Mouse (Mus musculus) liver, embryonic 14.5 days (tissue): Measurements from ENCODE around the gene Ston1. TPM values are rescaled to one million over a fixed set of nuclear protein-coding genes. Genes with fewer than 3 reads are reported as not detected.

Experiments
- ATAC-seq: fragments of 200-750 bp; cut with Nextera tagmentation; 2 replicates; pipeline ENCODE4 v1.8.0; 2017; ENCODE audit warnings: moderate number of reproducible peaks, mild to moderate bottlenecking, moderate library complexity; ENCODE audit not compliant: insufficient read depth
- DNase-seq, 3 experiments: peaks; one replicate each; pipeline ENCODE4 v3.0.0-alpha.2; 2012 to 2013; ENCODE audit warnings: low read depth in 3 of 3, low spot score in 3 of 3
- H3K27ac ChIP-seq: fragments of 300-500 bp; sonication (generic); 2 replicates; pipeline ENCODE4 v1.5.1; 2014; ENCODE audit warnings: moderate library complexity, mild to moderate bottlenecking, control low read depth, inconsistent platforms
- H3K27me3 ChIP-seq: fragments of 300-500 bp; sonication (generic); 2 replicates; pipeline ENCODE4 v1.6.1; 2014; ENCODE audit warnings: mild to moderate bottlenecking, low read length, moderate library complexity; ENCODE audit not compliant: control insufficient read depth, insufficient read depth
- H3K36me3 ChIP-seq: fragments of 300-500 bp; sonication (generic); replicated peaks from 2 replicates; pipeline ENCODE4 v1.6.1; 2014; ENCODE audit warnings: low read depth; ENCODE audit not compliant: control insufficient read depth, insufficient read depth
- H3K4me1 ChIP-seq, 2 experiments: fragments of 200-500 bp in 1 of 2; fragments of 300-500 bp in 1 of 2; sonication (generic) in 1 of 2; replicated peaks; 2 replicates each; pipeline ENCODE4 v1.6.1; 2012 to 2014; ENCODE audit warnings: antibody characterized with exemption in 1 of 2, inconsistent platforms in 1 of 2, low read length in 1 of 2; ENCODE audit not compliant: control insufficient read depth in 2 of 2, insufficient read depth in 2 of 2
- H3K4me2 ChIP-seq: fragments of 300-500 bp; sonication (generic); 2 replicates; pipeline ENCODE4 v1.6.1; 2014; ENCODE audit warnings: low read depth, mild to moderate bottlenecking, control low read depth, moderate library complexity
- H3K4me3 ChIP-seq, 2 experiments: fragments of 200-500 bp in 1 of 2; fragments of 300-500 bp in 1 of 2; sonication (generic) in 1 of 2; 2 replicates each; pipeline ENCODE4 v1.5.1; 2012 to 2014; ENCODE audit warnings: low read depth in 2 of 2, low read length in 2 of 2, mild to moderate bottlenecking in 2 of 2, control low read depth in 1 of 2, inconsistent platforms in 1 of 2, moderate library complexity in 1 of 2; ENCODE audit not compliant: insufficient read depth in 1 of 2
- H3K9ac ChIP-seq: fragments of 300-500 bp; sonication (generic); replicated peaks from 2 replicates; pipeline ENCODE4 v1.6.1; 2014; ENCODE audit warnings: mild to moderate bottlenecking, control low read depth, moderate library complexity
- H3K9me3 ChIP-seq: fragments of 300-500 bp; sonication (generic); 2 replicates; pipeline ENCODE4 v1.6.1; 2016; ENCODE audit warnings: low read length, mixed read lengths; ENCODE audit not compliant: control insufficient read depth
- CTCF ChIP-seq: IDR thresholded peaks from 2 replicates; pipeline ENCODE4 v1.5.1; 2016; ENCODE audit warnings: antibody characterized with exemption, low read depth, control low read depth
- EP300 ChIP-seq: IDR thresholded peaks from 2 replicates; pipeline ENCODE4 v1.6.1; 2016; ENCODE audit warnings: antibody characterized with exemption, low read depth
- WGBS: fragments of 180-500 bp; shearing (Covaris S2); extraction: QIAGEN DNeasy Blood & Tissue Kit; methylation state at CpG from one replicate; pipeline ENCODE4 v1.1.7; 2014; ENCODE audit not compliant: insufficient replicate concordance; 5-methylcytosine and 5-hydroxymethylcytosine counted together
- polyA plus RNA-seq, 2 experiments: library from polyadenylated mRNA; depleted of rRNA in 1 of 2; stranded (reverse) in 1 of 2; unstranded in 1 of 2; fragments of >200 nt; fragmentation: Nextera tagmentation in 1 of 2; extraction: Ambion mirVana in 1 of 2; gene quantifications; 2 replicates each; pipeline versions ENCODE4 v1.2.1 to v1.2.3; 2012 to 2014

Gene Ston1
- polyA plus RNA-seq, 2 experiments: 1.2 to 1.9 TPM

DNA sequence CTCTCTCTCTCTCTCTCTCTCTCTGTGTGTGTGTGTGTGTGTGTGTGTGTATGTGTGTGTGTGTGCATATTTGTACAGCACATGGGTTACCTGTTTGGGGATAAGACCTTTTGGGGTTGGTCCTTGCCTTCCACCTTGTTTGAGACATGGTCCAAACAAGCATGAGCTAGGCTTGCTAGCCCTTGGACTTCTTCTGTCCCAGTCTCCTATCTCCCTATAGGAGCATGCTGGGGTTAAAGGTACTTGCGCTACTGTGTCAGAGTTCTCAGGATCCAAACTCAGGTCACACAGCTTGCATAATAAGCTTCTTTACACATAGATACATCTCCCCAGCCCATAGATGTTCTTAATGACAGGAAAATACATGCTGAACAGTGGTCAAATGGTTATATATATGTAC is 17.2 kb downstream of the Ston1 start:
- TF ChIP-seq CTCF (no peak), EP300 (no peak)
- Histone ChIP-seq H3K36me3 (no peaks in the 10 kb centered on the region), H3K27ac (no peak overlapping the region), H3K4me1 (no peaks in the 10 kb centered on the region; a peak in 1 of 4 replicates), H3K9me3 (no peaks in the 10 kb centered on the region), H3K4me2 (no peak overlapping the region), H3K4me3 (no peak overlapping the region), H3K27me3 (no peaks in the 10 kb centered on the region), H3K9ac (no peak overlapping the region)
- WGBS: 70% methylated on average over 1 of the region's 1 CpGs
- ATAC-seq (no peak), DNase-seq (no peak)

DNA sequence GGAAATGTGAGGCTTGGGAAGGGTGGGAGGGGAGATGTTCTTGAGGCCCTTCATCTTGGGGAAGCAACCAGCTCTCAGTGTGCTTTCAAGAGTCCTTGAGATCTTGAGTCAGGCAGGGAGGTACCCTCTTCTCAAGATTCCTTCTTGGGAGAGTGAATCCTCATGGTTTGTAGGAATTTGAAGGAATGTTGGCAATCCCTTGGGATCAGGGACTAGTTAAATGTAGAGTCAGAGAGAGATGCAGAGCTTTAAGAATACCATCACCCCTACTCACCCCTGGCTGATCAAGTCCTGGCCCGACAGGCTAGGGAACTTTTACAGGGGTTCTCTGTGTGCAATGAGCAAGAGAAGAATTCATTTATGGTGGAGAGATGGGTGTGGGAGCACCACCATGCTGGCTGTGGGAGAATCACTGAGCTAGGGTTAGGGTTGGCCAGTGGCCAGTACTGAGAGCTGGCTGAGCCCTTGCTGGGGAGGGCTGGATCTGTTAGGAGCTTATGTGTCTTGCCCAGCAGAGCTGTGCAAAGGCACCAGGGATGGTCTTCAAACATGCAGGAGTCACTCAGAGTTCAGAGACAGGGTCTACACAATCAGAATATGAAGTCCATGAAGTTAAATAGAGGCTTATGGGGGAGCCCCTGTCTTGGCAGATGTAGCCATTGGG is 18.1 kb downstream of the Ston1 start:
- 70% methylated on average over 1 of the region's 1 CpGs for WGBS
- Histone ChIP-seq H3K4me1 (no peaks in the 10 kb centered on the region; a peak in 1 of 4 replicates), H3K9me3 (no peaks in the 10 kb centered on the region), H3K4me2 (no peak overlapping the region), H3K27ac (no peak overlapping the region), H3K27me3 (no peaks in the 10 kb centered on the region), H3K36me3 (no peaks in the 10 kb centered on the region), H3K9ac (no peak overlapping the region), H3K4me3 (no peak overlapping the region)
- ATAC-seq (no peak), DNase-seq (no peak)
- TF ChIP-seq CTCF (no peak), EP300 (no peak)

DNA sequence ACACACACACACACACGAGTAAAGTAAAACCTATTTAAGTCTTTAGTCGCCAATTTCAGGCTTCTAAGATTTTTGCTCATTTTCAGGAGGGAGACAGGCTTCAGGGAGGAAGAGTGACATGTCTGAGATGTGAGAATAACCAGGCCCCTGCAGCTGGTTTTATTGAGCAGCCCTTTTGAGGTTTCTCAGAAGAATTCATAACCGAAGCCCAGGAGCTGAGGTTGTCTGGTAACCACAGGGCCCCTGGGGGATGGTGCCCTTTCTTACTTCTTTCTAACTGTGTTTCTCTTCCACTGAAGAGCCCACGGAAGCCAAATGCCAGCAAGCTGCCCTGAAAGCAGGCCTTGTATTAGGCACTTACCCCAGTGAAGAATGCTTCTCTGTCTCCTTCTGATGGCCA is 23.5 kb downstream of the Ston1 start:
- H3K27me3 ChIP-seq: no peaks in the 10 kb centered on the region
- H3K9me3 ChIP-seq: no peaks in the 10 kb centered on the region
- H3K36me3 ChIP-seq: no peaks in the 10 kb centered on the region
- H3K4me1 ChIP-seq: no peaks in the 10 kb centered on the region; a peak in 1 of 4 replicates
- no peak overlapping the region for H3K4me3 ChIP-seq
- TF ChIP-seq CTCF: no peak
- TF ChIP-seq EP300: no peak
- ATAC-seq: no peak
- H3K4me2 ChIP-seq: no peak overlapping the region
- WGBS: 43% methylated on average over 4 of the region's 4 CpGs
- H3K27ac ChIP-seq: no peak overlapping the region
- DNase-seq: no peak
- no peak overlapping the region for H3K9ac ChIP-seq

DNA sequence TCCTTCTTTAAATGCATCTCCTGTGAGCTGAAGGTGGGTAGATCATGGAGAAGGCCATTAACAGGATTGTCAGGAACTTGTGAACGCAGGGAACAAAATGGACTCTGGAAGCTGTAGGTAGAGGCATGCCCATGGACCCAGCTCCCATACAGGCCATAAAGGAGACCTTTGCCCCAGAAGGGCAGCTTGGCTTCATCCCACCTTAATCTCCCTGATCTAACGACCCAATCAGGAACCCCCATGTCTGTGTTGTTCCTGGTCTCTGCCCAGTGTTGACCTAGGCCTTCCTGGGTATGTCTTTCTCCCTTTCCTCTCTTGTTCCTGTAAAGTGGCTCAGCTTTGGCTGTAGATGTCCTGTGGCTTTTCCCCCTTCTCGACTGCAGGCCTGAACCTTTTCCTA is 23.9 kb downstream of the Ston1 start:
- ATAC-seq: no peak
- H3K27ac ChIP-seq: no peak overlapping the region

DNA sequence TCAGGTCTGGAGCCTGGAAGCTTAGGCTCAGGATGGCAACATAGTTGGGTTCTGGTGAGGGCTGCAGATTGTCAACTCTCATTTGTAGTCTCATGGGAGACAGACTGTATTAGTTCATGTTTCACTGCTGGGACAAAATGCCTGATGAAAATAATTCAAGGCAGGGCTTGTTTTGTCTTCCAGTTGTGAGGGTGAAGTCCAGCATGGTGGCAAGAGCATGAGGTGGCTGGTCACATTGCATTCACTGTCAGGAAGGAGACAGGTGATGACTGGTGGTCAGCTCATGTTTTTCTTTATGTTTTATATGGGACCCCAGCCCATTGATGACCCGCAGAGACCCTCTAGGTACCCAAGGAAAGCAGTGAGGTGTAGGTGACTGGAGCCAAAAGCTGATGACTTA is 25.2 kb downstream of the Ston1 start:
- H3K4me2 ChIP-seq: no peak overlapping the region
- no peaks in the 10 kb centered on the region for H3K9me3 ChIP-seq
- DNase-seq: no peak
- WGBS: 58% methylated on average over 1 of the region's 1 CpGs
- TF ChIP-seq EP300 (no peak), CTCF (no peak)
- no peak for ATAC-seq
- no peaks in the 10 kb centered on the region for H3K36me3 ChIP-seq
- H3K4me1 ChIP-seq: peaks cover 0 to 2% of the 10 kb centered on the region in 2 experiments; a peak in 2 of 4 replicates
- H3K9ac ChIP-seq: no peak overlapping the region
- H3K27me3 ChIP-seq: no peaks in the 10 kb centered on the region
- H3K4me3 ChIP-seq: no peak overlapping the region
- no peak overlapping the region for H3K27ac ChIP-seq

More for the DNA sequence above, 23.9 kb downstream of the Ston1 start:
- WGBS: 45% methylated on average over 3 of the region's 3 CpGs
- H3K4me2 ChIP-seq: no peak overlapping the region
- H3K36me3 ChIP-seq: no peaks in the 10 kb centered on the region
- H3K4me3 ChIP-seq: no peak overlapping the region
- no peaks in the 10 kb centered on the region; a peak in 1 of 4 replicates for H3K4me1 ChIP-seq
- no peak overlapping the region for H3K9ac ChIP-seq
- DNase-seq: no peak
- no peaks in the 10 kb centered on the region for H3K9me3 ChIP-seq
- TF ChIP-seq CTCF (no peak), EP300 (no peak)
- H3K27me3 ChIP-seq: no peaks in the 10 kb centered on the region
